Mouse (Mus musculus) frontal cortex, postnatal 25 days (tissue): ENCODE data around the gene Lgals9.
"Not testable (repeated sequence)": the region's sequence is repeated elsewhere in the genome, so short reads cannot be mapped to it uniquely, and the experiment has no call there.

ENCODE experiments used
- DNase-seq, 2 experiments: peaks; one replicate each; pipeline ENCODE4 v3.0.0; 2022; ENCODE audit warnings: low spot score in 2 of 2

Lgals9 gene

GRCm38 (mm10) chr11:79007356-79007755 lies 22.6 kb upstream of the Lgals9 start:
- DNase-seq, result not testable (repeated sequence)

- DNase-seq, result no peak
Measured at GRCm38 (mm10) chr11:79006417-79006816, 21.7 kb upstream of the Lgals9 start.

GRCm38 (mm10) chr11:79005578-79006394 lies 21.0 kb upstream of the Lgals9 start:
- DNase-seq, result no peak

GRCm38 (mm10) chr11:79003769-79004638 lies 19.3 kb upstream of the Lgals9 start:
- no peak for DNase-seq

- no peak for DNase-seq
Measured at GRCm38 (mm10) chr11:79003053-79003768, 18.5 kb upstream of the Lgals9 start.

- no peak for DNase-seq
Measured at GRCm38 (mm10) chr11:79002551-79002951, 17.8 kb upstream of the Lgals9 start.

GRCm38 (mm10) chr11:79001871-79002270 lies 17.1 kb upstream of the Lgals9 start:
- no peak for DNase-seq

GRCm38 (mm10) chr11:78999118-78999517 lies 14.4 kb upstream of the Lgals9 start:
- no peak for DNase-seq

- not testable (repeated sequence) for DNase-seq
Measured at GRCm38 (mm10) chr11:78990875-78991543, 6.3 kb upstream of the Lgals9 start.

- no peak for DNase-seq
Measured at GRCm38 (mm10) chr11:78990096-78990495, 5.3 kb upstream of the Lgals9 start.

GRCm38 (mm10) chr11:78989206-78989605 lies 4.5 kb upstream of the Lgals9 start:
- not testable (repeated sequence) for DNase-seq

GRCm38 (mm10) chr11:78986311-78987002 lies 1.7 kb upstream of the Lgals9 start:
- DNase-seq, result no peak

- no peak for DNase-seq
Measured at GRCm38 (mm10) chr11:78985505-78985904, 759 bp upstream of the Lgals9 start.

GRCm38 (mm10) chr11:78983539-78983938 lies 1.2 kb downstream of the Lgals9 start:
- no peak for DNase-seq

GRCm38 (mm10) chr11:78982513-78983291 lies 2.0 kb downstream of the Lgals9 start:
- DNase-seq, result no peak

GRCm38 (mm10) chr11:78982042-78982441 lies 2.7 kb downstream of the Lgals9 start:
- DNase-seq, result no peak

- no peak for DNase-seq
Measured at GRCm38 (mm10) chr11:78980083-78980634, 4.6 kb downstream of the Lgals9 start.

GRCm38 (mm10) chr11:78978176-78979019 lies 6.3 kb downstream of the Lgals9 start:
- no peak for DNase-seq
